Mouse (Mus musculus) gastrocnemius, postnatal 25 days (tissue): ENCODE data around the gene Cd72. TPM values are rescaled to one million over a fixed set of nuclear protein-coding genes. Genes with fewer than 3 reads are reported as not detected.
A peak's percentile ranks its signal among the peaks of the same experiment; 100 is the strongest.

ENCODE experiments used
- DNase-seq: peaks from one replicate; pipeline ENCODE4 v3.0.0; 2022
- total RNA-seq, 2 experiments: library from RNA; stranded (reverse); gene quantifications; 1 replicate in 1 of 2; 2 replicates in 1 of 2; pipeline ENCODE4 v1.2.3; 2021

Cd72 gene
- total RNA-seq, 2 experiments from 2014 or later, result not detected

DNA sequence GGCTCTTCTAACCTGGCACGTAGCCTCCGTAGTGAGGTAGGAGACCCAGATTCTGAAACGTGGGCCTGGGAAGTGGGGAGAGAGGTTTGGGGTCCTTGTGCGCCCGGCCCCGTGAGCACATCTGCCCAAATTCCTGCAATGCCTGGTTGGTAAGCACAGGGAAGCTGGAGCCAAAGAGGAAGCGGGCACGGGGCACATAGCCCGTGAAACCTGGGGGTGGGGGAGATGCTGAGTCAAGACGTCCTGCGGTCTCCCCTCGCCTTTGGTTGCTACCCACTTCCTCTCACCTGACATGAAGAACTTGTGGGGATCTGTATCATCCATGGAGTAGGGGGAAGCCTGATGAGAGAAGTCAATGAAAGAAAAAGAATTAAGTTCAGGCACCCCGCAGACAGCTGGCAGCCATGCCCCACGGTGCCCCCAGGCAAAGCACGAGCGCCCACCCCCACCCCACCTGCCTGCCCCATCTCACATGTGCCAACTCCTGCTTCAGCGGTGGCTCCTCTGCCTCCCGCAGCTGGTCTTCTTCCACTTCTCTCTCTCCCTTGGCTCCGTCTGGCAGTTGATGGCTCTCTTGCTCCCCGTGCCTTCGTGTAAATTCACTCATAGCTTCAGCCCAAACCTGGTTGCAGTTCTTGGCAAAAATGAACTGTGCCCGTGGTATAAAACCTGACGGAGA lies 26.8 kb downstream of the Cd72 start:
- peak; percentile 19 for DNase-seq

DNA sequence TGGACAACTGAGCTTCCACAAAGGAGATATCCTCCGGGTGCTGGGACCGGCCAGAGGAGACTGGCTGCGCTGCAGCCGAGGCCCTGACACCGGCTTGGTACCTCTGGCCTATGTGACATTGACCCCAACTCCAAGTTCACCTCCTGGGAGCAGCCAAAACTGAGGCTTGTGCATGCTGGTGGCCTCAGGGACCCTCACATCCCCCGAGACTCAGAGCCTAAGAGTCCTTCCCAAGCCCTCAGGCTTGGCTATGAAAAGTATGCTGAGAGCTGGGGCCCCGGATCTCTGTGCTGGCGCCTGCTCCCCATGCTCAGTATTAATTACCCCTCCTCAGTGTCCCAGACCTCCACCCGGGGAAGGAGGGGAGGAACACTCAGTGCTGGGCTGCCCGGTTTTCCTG lies 27.9 kb downstream of the Cd72 start:
- DNase-seq, result no peak

DNA sequence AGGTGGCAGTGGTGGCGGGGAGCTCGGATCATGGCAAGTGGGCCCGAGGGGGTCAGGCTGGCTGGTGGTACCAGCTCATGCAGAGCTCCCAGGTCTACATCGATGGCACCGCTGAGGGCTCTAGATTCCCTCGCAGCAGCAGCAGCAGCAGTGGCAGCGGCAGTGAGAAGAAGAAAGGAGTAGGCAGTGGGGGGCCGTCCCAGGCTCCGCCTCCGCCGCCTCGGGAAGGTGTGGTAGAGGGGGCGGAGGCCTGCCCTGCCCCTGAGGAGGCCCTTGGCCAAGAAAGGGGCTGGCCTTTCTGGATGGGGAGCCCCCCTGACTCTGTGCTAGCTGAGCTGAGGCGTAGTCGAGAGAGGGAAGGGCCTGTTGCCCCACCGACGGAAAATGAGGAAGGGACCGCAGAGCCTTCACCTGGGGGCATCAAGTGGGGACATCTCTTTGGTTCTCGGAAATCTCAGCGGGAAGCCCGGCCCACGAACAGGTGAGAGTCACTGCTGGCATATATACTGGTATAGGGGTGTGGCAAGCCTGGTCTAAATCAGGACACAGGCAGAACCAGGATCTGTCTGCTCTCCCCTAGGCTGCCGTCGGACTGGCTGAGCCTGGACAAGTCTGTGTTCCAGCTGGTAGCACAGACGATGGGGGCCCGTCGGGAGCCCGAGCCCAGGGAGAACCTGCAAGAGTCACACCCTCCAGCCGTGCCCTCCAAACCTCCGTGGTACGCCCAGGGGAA lies 28.6 kb downstream of the Cd72 start:
- DNase-seq, result peak; percentile 14

DNA sequence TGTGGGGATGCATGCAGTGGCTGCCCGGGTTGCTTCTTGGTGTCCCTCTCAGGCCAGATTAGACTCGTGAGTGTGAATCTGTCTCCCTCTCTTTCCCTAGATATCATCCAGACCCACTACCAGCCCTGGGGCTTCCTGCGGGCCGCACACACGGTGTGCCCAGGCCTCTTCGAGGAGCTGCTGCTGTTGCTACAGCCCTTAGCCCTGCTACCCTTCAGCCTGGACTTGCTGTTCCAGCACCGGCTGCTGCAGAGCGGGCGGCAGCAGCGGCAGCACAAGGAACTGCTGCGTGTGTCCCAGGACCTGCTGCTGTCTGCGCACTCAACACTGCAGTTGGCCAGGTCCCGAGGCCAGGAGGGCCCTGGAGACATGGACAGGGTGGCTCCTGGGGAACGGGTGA lies 29.2 kb downstream of the Cd72 start:
- DNase-seq, result no peak

DNA sequence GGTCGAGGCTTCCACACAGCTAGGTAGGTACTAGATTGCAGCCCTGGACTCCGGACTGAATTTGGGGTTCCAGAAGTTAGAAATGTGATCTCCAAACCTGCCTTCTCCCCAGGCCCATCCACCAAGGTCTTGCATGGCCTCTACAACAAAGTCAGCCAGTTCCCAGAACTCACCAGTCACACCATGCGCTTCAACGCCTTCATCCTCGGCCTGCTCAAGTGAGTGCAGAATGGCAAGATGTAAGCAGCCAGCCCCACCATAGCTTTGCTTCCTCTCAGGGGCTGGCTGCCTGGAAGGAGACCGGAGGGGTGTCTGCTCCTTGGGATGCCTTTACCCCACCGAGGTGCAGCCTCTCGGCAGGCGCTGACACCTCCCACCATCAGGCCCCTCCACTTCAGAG lies 30.4 kb downstream of the Cd72 start:
- DNase-seq, result no peak

DNA sequence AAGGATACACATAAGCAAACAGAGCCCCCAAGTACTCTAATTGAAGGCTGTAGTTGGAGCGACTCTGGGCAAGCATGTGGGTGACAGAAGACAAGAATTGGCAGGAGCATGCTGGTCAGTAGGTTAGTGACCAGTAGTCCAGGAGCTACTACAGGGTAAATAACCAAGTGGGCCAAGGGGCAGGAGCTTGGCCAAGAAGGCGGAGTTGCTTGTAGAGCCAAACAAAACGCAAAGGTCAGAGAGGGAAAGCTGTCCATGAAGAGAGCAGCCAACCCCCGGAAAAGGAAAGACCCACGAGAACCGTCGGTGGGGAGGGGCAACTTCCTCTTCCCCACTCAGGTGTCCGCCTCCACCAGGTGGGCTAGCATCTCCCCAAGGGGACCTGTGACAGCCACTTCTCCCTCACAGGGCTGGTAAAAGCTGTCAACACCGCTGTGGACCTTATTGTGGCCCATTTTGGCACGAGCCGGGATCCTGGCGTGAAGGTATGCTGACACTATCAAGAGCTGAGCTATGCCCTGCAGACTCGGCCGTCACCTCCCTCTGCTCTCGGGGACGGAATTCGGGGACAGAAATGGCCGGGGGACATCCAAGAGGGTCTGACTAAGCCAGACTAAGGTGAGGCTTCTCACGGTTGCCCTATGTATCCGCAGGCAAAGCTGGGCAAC lies 31.0 kb downstream of the Cd72 start:
- DNase-seq, result peak; percentile 33

DNA sequence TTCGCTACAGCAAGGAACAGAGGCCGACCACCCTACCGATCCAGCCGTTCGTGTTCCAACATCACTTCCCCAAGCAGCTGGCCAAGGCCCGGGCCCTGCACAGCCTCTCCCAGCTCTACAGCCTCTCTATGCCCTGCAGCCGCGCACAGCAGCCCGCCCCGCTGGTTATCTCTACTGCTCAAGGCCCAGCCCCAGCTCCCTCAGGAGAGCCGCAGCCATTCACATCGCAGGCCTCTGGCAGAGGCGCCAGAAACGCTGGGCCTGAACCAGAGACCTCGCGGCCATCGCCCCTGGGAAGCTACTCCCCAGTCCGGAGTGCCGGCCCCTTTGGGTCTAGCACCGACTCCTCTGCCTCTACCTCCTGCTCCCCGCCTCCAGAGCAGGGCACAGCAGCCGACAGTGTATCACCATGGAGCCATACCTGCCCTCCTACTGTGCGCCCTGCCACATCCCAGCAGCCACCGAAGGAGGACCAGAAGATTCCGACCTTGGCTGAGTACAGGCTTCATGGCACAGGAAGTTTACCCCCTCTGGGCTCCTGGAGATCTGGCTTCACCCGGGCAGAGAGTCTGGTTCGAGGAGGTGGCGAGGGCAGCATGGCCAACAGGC lies 32.7 kb downstream of the Cd72 start:
- DNase-seq, result peak; percentile 13

DNA sequence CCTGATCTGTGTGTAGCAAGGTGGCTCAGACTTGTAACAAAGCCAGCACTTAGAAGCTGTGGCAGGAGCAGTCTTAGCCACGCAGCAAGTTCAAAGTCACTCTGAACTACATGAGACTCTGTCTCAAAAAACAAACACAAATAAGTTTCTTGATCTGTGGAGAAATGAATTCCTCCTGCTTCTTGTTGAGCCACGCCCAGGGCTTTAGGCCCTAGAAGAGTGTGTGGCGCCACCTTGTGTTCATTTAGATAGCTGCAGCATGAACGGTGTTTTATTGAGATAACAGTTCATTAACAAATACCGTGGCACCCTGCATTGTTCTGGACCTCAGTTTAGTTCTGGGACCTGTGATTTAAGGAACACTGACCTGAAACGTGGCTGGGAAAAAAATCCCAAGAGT lies 34.1 kb downstream of the Cd72 start:
- DNase-seq, result no peak

DNA sequence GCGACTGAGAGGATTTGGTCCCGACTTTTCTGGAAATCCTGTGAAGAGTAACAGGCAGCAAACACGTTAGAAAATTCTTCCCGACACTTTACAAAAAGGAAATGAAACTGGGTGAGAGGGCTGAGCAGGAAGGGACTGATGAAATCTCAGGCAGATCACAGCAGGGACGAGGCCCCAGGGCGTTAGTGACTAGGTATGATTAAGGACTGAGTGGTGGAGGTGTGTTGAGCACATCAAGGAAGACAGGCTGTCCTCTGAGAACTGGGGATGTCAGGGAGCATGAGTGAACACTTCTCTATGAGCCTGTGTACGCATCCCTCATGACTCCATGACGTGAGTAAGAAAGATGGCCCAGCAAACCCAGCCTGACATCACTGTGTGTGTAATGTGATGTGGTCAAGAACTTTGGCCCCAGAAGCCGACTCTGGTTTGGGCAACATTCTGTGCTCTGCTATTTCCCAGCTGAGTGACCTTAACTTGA lies 34.6 kb downstream of the Cd72 start:
- no peak for DNase-seq

DNA sequence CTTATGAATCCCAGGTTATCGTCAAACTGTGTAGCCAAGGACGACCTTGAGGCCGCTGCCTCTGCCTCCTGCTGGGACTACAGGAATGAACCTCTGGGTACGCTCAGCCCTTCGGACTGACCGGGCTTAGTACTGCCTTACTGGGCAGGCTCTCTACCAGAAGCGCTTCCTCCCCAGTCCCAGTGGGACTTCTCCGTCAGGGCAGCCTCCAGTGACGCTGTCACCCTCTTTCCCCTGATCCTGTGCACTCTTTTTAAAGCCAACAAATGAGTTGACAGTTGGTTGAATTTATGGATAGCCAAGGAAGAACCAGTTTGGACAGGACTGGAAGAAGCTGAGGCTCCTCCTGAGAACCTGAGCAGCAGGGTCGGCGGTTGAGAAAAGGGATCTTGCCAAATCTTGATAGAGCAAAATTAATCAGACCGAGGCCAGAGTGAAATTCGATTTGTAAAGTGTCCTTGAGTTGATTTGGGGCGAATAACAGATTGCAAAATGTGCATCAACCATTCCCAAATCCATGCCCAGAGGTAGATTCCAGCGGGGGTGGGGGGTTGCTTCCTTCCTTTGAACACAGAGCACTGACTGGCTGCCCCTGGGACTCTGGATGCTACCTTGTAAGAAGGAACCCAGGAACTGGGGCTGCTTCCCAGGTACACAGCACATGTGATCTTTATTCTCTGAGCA lies 35.3 kb downstream of the Cd72 start:
- no peak for DNase-seq

DNA sequence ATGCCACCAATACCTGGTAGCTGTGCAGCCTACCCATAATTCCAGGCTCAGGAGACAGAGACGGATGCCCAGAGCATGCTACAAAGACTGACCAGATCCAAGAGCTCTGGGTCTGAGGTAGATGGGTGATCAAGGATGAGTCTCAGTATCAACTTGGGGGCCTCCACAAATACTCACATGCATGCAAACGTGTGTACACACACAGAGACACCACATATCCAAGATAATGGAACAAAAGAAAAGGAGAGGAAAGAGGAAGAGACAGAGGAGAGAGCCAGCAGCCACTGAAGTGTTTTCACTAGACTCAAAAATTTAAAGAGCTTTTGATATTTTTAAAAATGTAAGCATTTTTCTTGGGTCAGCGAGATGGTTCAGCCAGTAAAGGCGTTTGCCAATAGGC lies 36.0 kb downstream of the Cd72 start:
- DNase-seq, result no peak

DNA sequence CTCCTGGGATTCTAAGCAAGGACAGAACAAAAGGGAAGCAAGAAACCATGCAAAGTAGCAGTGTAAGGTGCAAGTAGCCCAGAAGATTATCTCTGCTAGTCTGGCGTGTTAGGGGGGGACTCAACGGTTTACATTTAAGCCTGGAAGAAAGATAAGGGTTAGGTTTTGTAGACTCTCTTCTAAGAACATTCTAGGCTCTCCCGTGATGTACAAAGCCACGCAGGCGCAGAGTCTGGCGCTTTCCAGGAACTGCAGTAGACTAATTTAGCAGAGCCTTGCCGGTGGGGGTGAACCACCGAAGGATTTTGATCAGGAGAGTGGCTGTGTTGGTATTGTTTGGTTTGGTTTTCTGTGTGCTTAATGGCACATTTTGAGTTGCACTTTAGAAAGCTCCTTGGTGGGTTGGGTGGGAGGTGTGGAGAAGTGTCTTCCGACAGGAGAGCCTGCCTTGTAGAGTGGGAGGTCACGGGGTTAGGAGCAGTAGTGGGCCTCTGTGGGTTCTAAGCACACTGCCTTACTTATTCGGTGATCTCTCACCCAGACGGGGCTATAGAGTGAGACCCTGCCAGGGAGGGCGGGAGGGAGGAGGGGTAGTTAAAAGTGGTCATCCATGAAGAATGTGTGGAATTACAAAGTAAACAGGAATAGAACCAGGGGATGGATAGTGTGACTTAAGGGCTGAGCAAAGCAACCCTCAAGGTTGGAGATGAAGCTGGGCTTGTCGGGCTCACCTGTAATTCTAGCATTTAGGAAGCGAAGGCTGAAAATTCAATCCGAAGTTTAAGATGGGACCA lies 37.0 kb downstream of the Cd72 start:
- DNase-seq, result no peak

DNA sequence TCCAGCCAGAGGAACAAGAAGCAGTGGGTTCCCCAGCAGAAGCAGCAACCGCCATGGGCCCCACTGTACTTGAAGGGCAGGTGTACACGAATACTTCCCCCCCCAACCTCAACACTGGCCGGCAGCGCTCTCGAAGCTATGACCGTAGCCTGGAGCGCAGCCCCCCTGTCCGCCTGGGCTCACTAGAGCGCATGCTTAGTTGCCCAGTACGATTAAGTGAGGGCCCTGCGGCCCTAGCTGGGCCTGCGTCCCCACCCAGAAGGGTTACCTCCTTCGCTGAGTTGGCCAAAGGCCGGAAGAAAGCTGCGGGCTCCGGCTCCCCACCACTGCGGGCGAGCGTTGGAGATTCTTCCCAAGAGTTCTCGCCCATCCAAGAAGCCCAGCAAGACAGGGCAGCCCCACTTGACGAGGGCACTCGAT lies 38.3 kb downstream of the Cd72 start:
- no peak for DNase-seq

DNA sequence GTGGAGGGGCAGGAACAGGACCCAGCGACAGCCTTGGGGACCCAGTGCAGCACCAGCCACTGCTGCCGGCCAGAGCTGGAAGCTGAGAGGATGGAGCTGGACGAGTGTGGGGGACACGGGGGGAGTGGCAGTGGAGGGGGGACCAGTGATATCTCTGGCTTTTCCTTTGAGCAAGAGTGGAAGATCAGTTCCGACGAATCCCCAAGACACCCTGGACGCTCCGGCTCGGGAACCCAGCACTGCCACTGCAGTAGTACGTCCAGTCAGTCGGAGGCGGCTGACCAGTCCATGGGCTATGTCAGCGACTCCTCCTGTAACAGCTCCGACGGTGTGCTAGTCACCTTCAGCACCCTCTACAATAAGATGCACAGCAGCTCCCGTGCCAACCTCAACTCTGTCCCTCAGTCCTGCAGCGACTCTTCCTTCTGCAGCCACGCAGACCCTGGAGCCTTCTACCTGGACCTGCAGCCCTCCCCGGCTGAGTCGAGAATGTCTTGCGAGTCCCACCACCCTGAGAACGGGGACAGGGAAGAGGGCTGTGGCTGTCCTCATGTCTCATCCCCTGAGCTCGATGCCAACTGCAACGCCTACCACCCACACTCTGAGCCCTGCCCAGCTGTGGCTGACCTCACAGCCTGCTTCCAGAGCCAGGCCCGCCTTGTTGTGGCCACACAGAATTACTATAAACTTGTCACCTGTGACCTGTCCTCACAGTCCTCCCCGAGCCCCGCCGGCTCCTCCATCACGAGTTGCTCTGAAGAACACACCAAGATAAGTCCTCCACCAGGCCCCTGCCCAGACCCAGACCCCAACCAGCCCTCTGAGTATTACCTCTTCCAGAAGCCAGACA lies 39.0 kb downstream of the Cd72 start:
- DNase-seq, result no peak

DNA sequence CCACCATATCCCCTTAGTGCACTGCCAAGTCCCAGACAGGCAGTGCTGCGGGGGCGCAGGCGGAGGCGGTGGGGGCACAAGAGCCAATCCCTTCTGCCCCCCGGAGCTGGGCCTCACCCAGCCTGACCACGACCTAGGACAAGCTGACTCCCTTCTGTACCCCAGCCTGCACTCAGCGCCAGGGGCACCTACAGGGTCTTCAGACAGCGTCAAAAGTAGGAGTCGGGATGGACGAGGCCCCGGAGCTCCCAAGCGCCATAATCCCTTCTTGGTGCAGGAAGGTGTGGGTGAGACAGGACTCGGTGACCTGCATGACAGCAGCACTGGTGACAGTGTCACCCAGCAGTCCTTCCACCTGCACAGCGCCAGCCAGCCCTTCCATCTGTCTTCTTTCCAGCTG lies 39.7 kb downstream of the Cd72 start:
- no peak for DNase-seq

DNA sequence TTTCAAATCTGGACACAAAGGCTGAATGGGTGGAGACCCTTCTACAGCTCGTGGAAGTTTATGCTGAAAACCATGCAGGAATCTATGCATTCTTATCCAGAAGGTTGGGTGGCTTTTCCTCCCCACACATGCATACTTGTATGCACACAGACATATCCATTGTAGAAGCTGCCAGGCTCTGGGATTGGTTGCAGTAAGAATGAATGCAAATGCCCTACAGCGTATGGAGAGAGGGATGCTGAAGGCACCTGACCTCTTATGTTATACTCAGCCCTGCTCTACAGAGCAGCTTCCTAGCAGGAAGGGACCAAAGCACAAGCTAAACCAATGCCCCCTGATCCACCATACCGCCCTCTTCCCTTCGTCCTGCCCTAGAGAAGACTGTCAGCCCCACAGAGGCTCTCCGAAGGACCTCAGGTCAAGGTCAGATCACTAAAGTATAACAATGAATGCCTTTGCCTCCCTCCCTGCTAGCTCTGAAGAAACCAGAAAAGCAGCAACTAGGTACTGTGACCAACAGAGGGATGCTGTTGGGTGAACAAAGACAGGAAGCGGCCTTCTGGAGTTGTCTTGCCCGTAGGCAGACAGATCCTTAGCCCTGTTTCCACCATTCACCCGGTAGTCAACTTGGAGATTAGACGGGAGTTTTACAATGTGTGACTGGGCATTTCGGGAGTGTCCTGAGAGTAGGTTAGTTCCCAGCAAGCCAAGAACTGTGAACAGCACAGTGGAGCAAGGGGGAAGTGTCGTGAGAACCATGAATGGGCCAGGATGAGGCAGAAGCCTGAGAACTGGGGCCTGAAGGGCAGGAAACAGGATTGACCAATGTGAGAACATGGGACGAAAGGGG lies 47.1 kb downstream of the Cd72 start:
- DNase-seq, result no peak

DNA sequence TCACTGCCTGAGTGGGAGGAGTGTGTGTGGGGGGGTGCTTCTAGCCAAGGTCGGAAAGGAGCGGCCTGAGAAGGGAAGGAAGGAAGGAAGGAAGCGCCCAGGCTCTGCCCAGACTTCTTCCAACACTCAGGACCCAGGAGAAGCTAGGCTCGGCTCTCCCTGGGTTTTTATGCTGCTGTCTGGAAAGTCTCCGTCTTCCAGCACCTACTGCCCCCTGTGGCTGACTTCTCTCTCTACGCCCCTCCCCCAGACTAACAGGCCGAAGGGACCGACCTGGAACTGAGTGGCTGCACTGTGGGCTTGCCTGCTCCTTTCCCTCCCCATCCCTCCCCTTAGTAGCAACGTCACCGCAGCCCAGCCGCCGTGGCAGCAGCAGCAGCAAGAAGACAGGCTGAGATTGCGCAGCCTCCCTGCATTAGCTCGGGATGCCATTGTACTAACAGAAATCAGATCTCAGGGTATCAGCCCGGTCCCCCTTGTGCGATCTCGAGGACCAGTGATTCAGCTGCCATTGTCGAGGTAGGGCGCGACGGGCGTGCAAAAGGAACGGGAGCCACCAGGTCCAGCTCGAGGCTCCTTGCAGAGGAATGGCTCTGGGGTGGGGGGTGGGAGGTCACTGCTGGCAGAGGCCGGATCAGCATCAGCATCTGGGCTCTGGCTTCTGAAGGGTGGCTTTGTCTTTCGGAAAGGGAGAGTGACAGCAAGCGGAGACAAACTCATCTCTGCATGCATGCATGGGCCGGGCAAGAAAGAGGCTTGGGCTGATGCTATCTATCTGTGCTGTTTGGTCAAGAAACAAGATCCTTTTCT lies 48.1 kb downstream of the Cd72 start:
- peak; percentile 88 for DNase-seq

DNA sequence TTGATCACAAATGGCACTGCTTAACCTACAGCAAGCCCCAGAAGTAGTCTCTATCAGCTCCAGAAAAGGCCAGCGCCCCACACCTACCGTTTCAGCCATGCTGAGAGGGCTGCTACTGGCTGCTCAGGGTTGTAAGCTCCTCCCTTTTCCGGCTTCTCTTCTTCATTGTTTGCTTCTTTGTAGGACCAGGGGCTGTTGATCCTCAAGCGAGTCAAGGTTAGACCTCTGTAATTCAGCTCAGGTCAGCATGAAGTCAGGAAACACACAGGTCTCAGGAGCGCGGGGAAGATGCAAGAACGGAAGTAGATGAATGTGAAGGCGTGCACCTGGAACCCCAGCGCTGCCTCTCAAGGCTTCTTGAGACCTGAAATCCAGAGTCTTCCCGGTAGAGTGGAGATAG lies 49.7 kb downstream of the Cd72 start:
- DNase-seq, result no peak

DNA sequence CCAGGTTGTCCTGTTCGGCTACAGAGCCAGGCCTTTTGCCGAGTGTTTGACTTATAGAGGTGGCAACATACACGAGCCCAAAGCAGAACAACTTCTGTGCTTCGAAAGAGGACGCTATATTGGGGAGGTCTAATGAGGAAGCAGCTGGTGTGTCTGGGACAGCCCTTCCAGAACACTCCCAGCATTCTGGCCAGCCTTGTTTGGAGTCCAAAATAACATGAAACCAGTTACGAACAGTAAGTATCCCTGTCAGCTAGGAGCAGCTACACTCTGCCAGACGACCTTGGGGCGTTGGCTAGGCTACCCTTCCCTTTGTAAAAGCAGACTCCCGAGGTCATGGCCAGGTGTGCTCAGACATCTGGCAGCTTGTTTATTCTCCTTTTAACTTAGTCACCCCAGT lies 52.2 kb downstream of the Cd72 start:
- peak; percentile 60 for DNase-seq
